Mouse (Mus musculus): Measurements from ENCODE around the gene Arhgef17.

Arhgef17 gene

GRCm38 (mm10) chr7:100843866-100844265, 88.0 kb downstream of the Arhgef17 start:
- no peak for DNase-seq

- DNase-seq: no peak
Measured at GRCm38 (mm10) chr7:100842175-100842574, 89.7 kb downstream of the Arhgef17 start.

DNA sequence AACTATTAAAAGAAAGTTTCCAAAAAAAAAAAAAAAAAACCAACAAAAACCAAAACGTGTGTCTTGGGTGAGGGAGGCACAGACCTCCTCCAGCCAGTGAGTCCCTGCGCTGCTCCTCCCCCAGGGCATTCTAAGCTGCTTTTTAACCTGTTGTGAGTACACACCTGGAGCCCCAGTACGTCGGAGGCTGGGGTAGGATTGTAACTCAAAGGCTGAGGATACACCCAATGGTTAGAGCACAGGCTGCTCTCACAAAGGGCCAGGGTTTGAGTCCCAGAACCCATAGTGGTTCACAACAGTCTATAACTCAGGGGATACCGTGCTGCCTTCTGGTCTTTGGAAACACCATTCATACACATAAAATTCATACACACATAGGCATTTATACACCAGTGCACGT, 90.3 kb downstream of the Arhgef17 start:
- DNase-seq: no peak

DNA sequence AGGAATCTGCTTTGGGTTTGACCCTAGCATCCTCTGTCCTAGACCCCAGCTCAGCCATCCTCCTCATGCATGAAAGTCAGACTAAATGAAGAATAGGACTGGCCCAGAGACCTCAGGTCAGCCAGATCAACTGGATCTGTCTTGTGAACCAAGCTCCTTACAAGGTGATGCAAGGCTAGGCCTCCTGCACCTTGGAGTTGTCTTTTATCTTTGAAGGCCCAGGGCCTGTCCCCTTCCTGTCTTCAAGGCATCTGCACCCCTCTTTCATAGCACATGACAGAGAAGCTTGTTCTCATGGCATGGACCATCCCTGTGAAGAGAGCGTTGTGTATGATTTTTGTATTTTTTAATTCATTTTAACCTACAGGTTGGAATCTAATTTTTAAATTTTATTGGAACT, 91.0 kb downstream of the Arhgef17 start:
- DNase-seq: no peak

- DNase-seq: no peak
Measured at GRCm38 (mm10) chr7:100839632-100840402, 92.1 kb downstream of the Arhgef17 start.

GRCm38 (mm10) chr7:100837701-100838100, 94.2 kb downstream of the Arhgef17 start:
- no peak for DNase-seq

DNA sequence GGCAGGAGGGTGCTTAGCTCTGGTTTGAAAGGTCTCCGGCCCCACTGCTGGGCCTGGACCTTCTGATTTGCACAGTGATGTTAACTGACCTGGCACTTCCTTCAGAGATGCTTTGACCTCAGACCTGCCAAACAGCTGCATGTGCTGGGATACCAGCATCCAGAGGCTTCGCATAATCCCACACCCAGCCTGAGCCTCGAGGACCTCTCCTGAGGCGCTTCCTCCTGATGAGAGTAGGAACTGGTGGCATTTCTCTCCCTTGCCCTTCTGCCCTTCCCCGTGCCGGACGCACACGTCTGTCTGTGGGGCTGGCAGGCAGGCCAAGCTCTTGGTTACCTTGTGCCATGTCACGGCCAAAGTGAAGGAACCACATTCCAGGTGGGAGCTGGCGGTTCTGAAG, 95.2 kb downstream of the Arhgef17 start:
- DNase-seq: no peak

DNA sequence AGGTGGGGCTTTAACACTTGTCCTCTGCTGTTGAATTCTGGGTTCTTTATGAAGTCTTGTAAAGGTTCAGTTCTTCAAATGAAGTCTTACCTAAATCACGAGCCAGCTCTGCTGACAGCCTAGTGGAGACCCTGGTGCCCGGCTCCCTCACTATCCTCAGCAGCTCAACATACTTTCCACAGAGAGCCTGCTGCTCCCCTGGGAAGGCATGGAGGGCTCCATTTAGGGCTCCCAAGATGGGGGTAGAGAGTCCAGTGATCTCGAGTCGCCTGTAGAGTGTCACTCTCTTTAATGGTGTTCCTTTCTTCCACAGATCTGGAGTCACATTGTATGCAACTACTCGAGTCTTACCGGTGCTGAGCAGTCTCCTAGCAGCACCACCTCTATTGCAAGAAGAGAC, 96.2 kb downstream of the Arhgef17 start:
- no peak for DNase-seq

DNA sequence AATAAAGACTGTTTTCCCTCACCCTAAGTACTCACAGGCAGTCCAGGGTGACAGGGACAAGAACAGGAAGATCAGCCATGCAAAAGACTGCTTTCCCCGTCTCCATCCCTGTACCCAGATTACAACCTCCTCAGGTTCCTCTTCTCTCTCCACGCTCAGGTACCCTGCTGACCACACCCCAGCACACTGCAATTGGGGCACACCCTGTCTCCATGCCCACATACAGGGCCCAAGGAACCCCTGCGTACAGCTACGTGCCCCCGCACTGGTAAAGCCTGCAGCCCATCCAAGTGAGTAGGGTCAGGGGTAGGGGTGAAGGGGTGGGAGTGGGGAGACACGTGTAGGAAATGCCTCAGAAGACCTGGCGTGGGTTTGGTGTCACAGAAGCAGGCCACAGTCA, 96.7 kb downstream of the Arhgef17 start:
- DNase-seq: no peak

- no peak for DNase-seq
Measured at GRCm38 (mm10) chr7:100833859-100834258, 98.0 kb downstream of the Arhgef17 start.

GRCm38 (mm10) chr7:100828549-100828948, 103.4 kb downstream of the Arhgef17 start:
- no peak for DNase-seq

- DNase-seq: no peak
Measured at GRCm38 (mm10) chr7:100824661-100825060, 107.2 kb downstream of the Arhgef17 start.

All from thymus, postnatal 36 days (tissue).